Mouse (Mus musculus) A20 (cell line): ENCODE data around the gene Papln.

ENCODE experiments used
- DNase-seq: peaks from one replicate; pipeline ENCODE4 v3.0.0-alpha.2; 2011; ENCODE audit warnings: low read depth, low spot score

The Papln gene

GRCm38 (mm10) chr12:83763311-83764043 is at the start of gene Papln:
Papln (plus strand) TSS chr12:83763634.
- DNase-seq: peak; percentile 69

GRCm38 (mm10) chr12:83713749-83714148 is 49.7 kb upstream of the Papln start:
- DNase-seq: peak; percentile 67

GRCm38 (mm10) chr12:83716416-83717184 is 46.8 kb upstream of the Papln start:
- DNase-seq: no peak

- no peak for DNase-seq
Measured at GRCm38 (mm10) chr12:83719431-83719830, 44.0 kb upstream of the Papln start.

GRCm38 (mm10) chr12:83721281-83721680 is 42.2 kb upstream of the Papln start:
- DNase-seq: no peak

GRCm38 (mm10) chr12:83723037-83723436 is 40.4 kb upstream of the Papln start:
- no peak for DNase-seq

GRCm38 (mm10) chr12:83726510-83727308 is 36.7 kb upstream of the Papln start:
- peak; percentile 37 for DNase-seq

- no peak for DNase-seq
Measured at GRCm38 (mm10) chr12:83732225-83732624, 31.2 kb upstream of the Papln start.

- no peak for DNase-seq
Measured at GRCm38 (mm10) chr12:83734047-83734446, 29.4 kb upstream of the Papln start.

GRCm38 (mm10) chr12:83736236-83736635 is 27.2 kb upstream of the Papln start:
- DNase-seq: no peak

GRCm38 (mm10) chr12:83738651-83739050 is 24.8 kb upstream of the Papln start:
- peak; percentile 52 for DNase-seq

- no peak for DNase-seq
Measured at GRCm38 (mm10) chr12:83741722-83742121, 21.7 kb upstream of the Papln start.

GRCm38 (mm10) chr12:83742834-83743233 is 20.6 kb upstream of the Papln start:
- DNase-seq: no peak

GRCm38 (mm10) chr12:83743712-83744111 is 19.7 kb upstream of the Papln start:
- DNase-seq: no peak

GRCm38 (mm10) chr12:83749186-83749585 is 14.2 kb upstream of the Papln start:
- DNase-seq: no peak

GRCm38 (mm10) chr12:83752495-83752894 is 10.9 kb upstream of the Papln start:
- DNase-seq: no peak

- no peak for DNase-seq
Measured at GRCm38 (mm10) chr12:83758735-83759134, 4.7 kb upstream of the Papln start.

GRCm38 (mm10) chr12:83760201-83760600 is 3.2 kb upstream of the Papln start:
- DNase-seq: no peak

GRCm38 (mm10) chr12:83762706-83763105 is 728 bp upstream of the Papln start:
- DNase-seq: peak; percentile 10

- DNase-seq: peak; percentile 70
Measured at GRCm38 (mm10) chr12:83764044-83764365, 571 bp downstream of the Papln start.

GRCm38 (mm10) chr12:83764519-83764918 is 1.1 kb downstream of the Papln start:
- DNase-seq: no peak

GRCm38 (mm10) chr12:83765965-83766603 is 2.6 kb downstream of the Papln start:
- DNase-seq: no peak
